Mouse (Mus musculus) neural tube, embryonic 14.5 days (tissue): ENCODE measurements around the gene Cpox. TPM values are rescaled to one million over a fixed set of nuclear protein-coding genes. Genes with fewer than 3 reads are reported as not detected.

ENCODE experiments used
- ATAC-seq: fragments of 200-750 bp; cut with Nextera tagmentation; 2 replicates; pipeline ENCODE4 v1.8.0; 2017; ENCODE audit warnings: low read depth, mild to moderate bottlenecking, moderate TSS enrichment, moderate library complexity
- H3K27ac ChIP-seq: fragments of 300-500 bp; sonication (generic); 2 replicates; pipeline ENCODE4 v1.5.1; 2014; ENCODE audit warnings: low read depth, mild to moderate bottlenecking, control low read depth, low read length, moderate library complexity, mixed read lengths
- H3K27me3 ChIP-seq: fragments of 300-500 bp; sonication (generic); 2 replicates; pipeline ENCODE4 v1.6.1; 2014; ENCODE audit warnings: low read length; ENCODE audit not compliant: control insufficient read depth, insufficient read depth
- H3K36me3 ChIP-seq: fragments of 300-500 bp; sonication (generic); 2 replicates; pipeline ENCODE4 v1.6.1; 2014; ENCODE audit warnings: low read length, mixed read lengths; ENCODE audit not compliant: control insufficient read depth, insufficient read depth
- H3K4me1 ChIP-seq: fragments of 300-500 bp; sonication (generic); 2 replicates; pipeline ENCODE4 v1.6.1; 2014; ENCODE audit warnings: low read length; ENCODE audit not compliant: control insufficient read depth, insufficient read depth
- H3K4me2 ChIP-seq: fragments of 300-500 bp; sonication (generic); 2 replicates; pipeline ENCODE4 v1.6.1; 2014; ENCODE audit warnings: mild to moderate bottlenecking, low read depth, low read length, control low read depth
- H3K4me3 ChIP-seq: fragments of 300-500 bp; sonication (generic); 2 replicates; pipeline ENCODE4 v1.5.1; 2014; ENCODE audit warnings: low read depth, low read length, control low read depth, mixed read lengths
- H3K9ac ChIP-seq: fragments of 300-500 bp; sonication (generic); replicated peaks from 2 replicates; pipeline ENCODE4 v1.6.1; 2014; ENCODE audit warnings: low read depth, mild to moderate bottlenecking, control low read depth, low read length, mixed read lengths
- H3K9me3 ChIP-seq: fragments of 300-500 bp; sonication (generic); 2 replicates; pipeline ENCODE4 v1.6.1; 2016; ENCODE audit warnings: low read length; ENCODE audit not compliant: control insufficient read depth
- WGBS: fragments of 180-500 bp; shearing (Covaris S2); extraction: QIAGEN DNeasy Blood & Tissue Kit; methylation state at CpG from one replicate; pipeline ENCODE4 v1.1.7; 2014; 5-methylcytosine and 5-hydroxymethylcytosine counted together
- polyA plus RNA-seq: library from polyadenylated mRNA; unstranded; fragments of >200 nt; fragmentation: Nextera tagmentation; extraction: Ambion mirVana; gene quantifications from 2 replicates; pipeline ENCODE4 v1.2.1, GENCODE M21; 2014

Cpox gene
- polyA plus RNA-seq, 1 experiment from 2014 or later = 16.5 TPM

DNA sequence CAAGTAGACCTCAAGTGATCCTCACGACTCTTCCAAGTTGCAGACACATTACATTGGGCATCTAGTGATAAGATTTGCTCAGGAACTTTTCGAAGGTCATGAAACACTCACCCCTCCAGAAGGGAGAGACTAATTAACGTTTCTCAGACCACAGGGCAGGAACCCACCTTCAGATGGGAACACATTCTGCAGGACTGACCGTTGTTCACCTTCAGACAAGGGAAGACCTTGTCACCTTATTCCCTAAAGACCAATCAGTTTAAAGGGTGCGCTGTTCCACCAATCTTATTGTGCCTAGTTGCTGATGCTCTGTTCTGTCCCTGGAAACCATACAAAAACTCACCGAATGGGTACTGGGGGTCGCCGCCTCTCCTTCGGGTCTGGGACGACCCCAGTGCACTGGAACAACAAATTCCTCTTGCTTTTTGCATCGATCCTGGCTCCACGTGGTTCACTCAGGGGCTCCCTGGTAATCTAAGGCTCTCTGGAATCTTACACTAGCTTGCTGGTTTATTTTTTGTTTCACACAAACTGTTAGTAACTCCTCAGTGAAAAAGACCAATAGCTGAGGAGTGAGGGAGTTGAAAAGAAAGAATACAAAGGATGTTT, 30.8 kb downstream of the Cpox start:
- no peak overlapping the region for H3K9ac ChIP-seq
- WGBS = 84% methylated on average over 12 of the region's 12 CpGs
- H3K4me1 ChIP-seq = no peaks in the 10 kb centered on the region
- H3K27ac ChIP-seq = no peak overlapping the region
- H3K9me3 ChIP-seq = no peaks in the 10 kb centered on the region
- no peaks in the 10 kb centered on the region for H3K27me3 ChIP-seq
- H3K4me2 ChIP-seq = no peak overlapping the region
- no peak overlapping the region for H3K4me3 ChIP-seq
- ATAC-seq = no peak
- H3K36me3 ChIP-seq = no peaks in the 10 kb centered on the region

DNA sequence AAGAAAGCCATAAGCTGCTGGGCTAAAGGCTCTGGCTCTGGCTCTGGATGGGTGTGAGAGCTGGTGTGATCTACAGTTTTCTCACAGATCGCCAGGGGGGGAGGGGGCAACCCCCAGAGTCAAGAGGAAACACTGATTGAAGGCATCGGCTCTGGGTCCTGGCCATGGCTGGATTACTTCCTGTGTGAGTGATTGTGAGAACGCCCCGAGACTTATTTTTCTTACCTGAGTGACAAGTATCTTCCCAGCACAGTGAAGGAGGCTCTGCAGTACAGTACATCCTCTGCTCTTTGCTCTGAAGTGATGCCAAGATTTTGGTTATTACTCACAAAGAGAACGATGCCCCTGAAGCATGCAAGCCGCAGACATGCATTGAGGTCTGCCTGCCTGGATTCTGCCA, 31.7 kb downstream of the Cpox start:
- H3K27me3 ChIP-seq = no peaks in the 10 kb centered on the region
- no peak overlapping the region for H3K9ac ChIP-seq
- WGBS = 67% methylated on average over 6 of the region's 6 CpGs
- no peak for ATAC-seq
- H3K9me3 ChIP-seq = no peaks in the 10 kb centered on the region
- H3K4me1 ChIP-seq = no peaks in the 10 kb centered on the region
- H3K4me3 ChIP-seq = no peak overlapping the region
- H3K27ac ChIP-seq = no peak overlapping the region
- H3K4me2 ChIP-seq = no peak overlapping the region
- H3K36me3 ChIP-seq = no peaks in the 10 kb centered on the region

GRCm38 (mm10) chr16:58702329-58702932, 32.3 kb downstream of the Cpox start:
- Histone ChIP-seq H3K27me3 (no peaks in the 10 kb centered on the region), H3K9me3 (no peaks in the 10 kb centered on the region), H3K4me2 (no peak overlapping the region), H3K36me3 (no peaks in the 10 kb centered on the region), H3K4me1 (no peaks in the 10 kb centered on the region), H3K4me3 (no peak overlapping the region), H3K27ac (no peak overlapping the region), H3K9ac (no peak overlapping the region)
- WGBS = 84% methylated on average over 10 of the region's 10 CpGs
- ATAC-seq = no peak

GRCm38 (mm10) chr16:58703382-58704124, 33.5 kb downstream of the Cpox start:
- Histone ChIP-seq H3K27ac (no peak overlapping the region), H3K4me1 (no peaks in the 10 kb centered on the region), H3K36me3 (no peaks in the 10 kb centered on the region), H3K4me3 (no peak overlapping the region), H3K4me2 (no peak overlapping the region), H3K27me3 (no peaks in the 10 kb centered on the region), H3K9ac (no peak overlapping the region), H3K9me3 (no peaks in the 10 kb centered on the region)
- 40% methylated on average over 10 of the region's 10 CpGs for WGBS
- no peak for ATAC-seq

DNA sequence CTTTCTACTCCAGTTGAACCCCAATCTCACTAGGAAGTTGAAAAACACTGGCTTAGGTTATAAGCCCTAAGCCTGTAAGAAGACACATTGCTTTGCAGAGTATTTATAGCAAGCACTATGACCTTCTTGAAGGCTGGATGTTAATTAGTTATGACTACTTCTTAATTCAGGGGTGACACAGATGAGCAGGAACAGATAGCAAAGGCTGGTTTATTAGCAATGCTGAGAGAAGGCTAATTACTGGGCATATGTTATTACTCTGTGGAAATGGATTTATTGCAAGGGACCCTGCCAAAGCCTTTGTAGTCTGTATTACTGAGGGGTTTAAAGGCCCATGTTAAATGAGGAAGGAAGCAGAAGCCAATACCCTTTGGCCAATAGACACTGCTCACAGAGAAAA, 34.9 kb downstream of the Cpox start:
- Histone ChIP-seq H3K9me3 (no peaks in the 10 kb centered on the region), H3K4me2 (no peak overlapping the region), H3K36me3 (no peaks in the 10 kb centered on the region), H3K4me1 (no peaks in the 10 kb centered on the region), H3K9ac (no peak overlapping the region), H3K27me3 (no peaks in the 10 kb centered on the region), H3K27ac (no peak overlapping the region), H3K4me3 (no peak overlapping the region)
- peak; percentile 88; the same call in 1 of the 2 replicates for ATAC-seq

GRCm38 (mm10) chr16:58707276-58707905, 37.3 kb downstream of the Cpox start:
- 92% methylated on average over 4 of the region's 4 CpGs for WGBS
- Histone ChIP-seq H3K36me3 (no peaks in the 10 kb centered on the region), H3K4me2 (no peak overlapping the region), H3K9ac (no peak overlapping the region), H3K4me1 (no peaks in the 10 kb centered on the region), H3K27me3 (no peaks in the 10 kb centered on the region), H3K27ac (no peak overlapping the region), H3K9me3 (no peaks in the 10 kb centered on the region), H3K4me3 (no peak overlapping the region)
- ATAC-seq = no peak

- Histone ChIP-seq H3K27ac (no peak overlapping the region), H3K4me3 (no peak overlapping the region), H3K9me3 (no peaks in the 10 kb centered on the region), H3K4me2 (no peak overlapping the region), H3K36me3 (no peaks in the 10 kb centered on the region), H3K9ac (no peak overlapping the region), H3K4me1 (no peaks in the 10 kb centered on the region), H3K27me3 (no peaks in the 10 kb centered on the region)
- 82% methylated on average over 3 of the region's 3 CpGs for WGBS
- no peak for ATAC-seq
Observed at GRCm38 (mm10) chr16:58708601-58709475, 38.7 kb downstream of the Cpox start.

DNA sequence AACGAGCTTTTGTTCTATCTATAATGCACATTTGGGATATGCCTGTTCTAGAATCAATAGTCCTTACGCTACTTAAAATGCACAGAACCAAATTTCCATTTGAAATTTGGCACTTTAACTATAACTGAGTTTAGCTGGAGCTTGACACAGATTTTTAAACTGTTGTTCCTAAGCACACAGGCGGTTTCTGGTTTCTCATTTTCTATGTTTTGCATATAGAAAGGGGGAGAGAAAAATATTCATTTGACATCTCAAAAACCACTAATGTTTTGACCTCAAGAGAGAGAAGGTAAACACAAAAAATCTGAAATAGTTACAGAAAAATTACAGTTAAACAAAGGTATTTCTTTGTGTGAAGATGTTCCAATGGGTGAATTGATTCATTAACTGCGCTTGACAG, 39.4 kb downstream of the Cpox start:
- no peaks in the 10 kb centered on the region for H3K4me1 ChIP-seq
- no peak overlapping the region for H3K4me3 ChIP-seq
- no peaks in the 10 kb centered on the region for H3K27me3 ChIP-seq
- H3K27ac ChIP-seq = no peak overlapping the region
- no peak overlapping the region for H3K4me2 ChIP-seq
- no peak for ATAC-seq
- H3K9ac ChIP-seq = no peak overlapping the region
- 75% methylated on average over 4 of the region's 4 CpGs for WGBS
- no peaks in the 10 kb centered on the region for H3K36me3 ChIP-seq
- no peaks in the 10 kb centered on the region for H3K9me3 ChIP-seq
